Mouse (Mus musculus) testis, adult 2 months (tissue): ENCODE measurements around the gene Fundc1.

ENCODE experiments used
- CTCF ChIP-seq: fragments of 200-500 bp; IDR thresholded peaks from 2 replicates; pipeline ENCODE4 v1.5.1; 2012; ENCODE audit warnings: low read depth, mild to moderate bottlenecking, inconsistent platforms, low read length, moderate library complexity; ENCODE audit not compliant: control insufficient read depth, insufficient read depth, insufficient replicate concordance
- POLR2A ChIP-seq: fragments of 200-500 bp; IDR thresholded peaks from 2 replicates; pipeline ENCODE4 v1.6.1; 2012; ENCODE audit warnings: low read depth, mild to moderate bottlenecking, inconsistent platforms, low read length, moderate library complexity; ENCODE audit not compliant: control insufficient read depth

DNA sequence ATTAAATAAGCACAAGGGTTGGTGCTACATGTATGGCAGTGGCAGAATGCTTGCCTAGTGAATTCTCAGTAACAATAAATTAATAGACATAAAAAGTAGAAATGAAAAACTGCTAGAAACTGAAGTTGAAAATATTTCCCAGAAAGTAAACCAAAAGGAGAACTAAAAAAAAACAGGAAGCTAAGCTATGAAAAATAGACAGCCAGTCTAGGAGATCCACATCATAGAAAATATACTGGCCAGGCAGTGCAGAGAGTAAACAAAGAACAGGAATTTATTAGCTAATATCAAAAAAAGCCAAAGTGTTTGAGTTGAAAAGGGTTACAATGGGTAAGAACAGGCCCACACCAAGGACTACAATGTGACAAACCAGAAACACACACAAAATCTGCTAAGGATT lies 7.4 kb downstream of the Fundc1 start:
- TF ChIP-seq POLR2A (no peak), CTCF (no peak)
